Mouse (Mus musculus) cerebellum, postnatal 10 days (tissue): ENCODE measurements around the gene Nfia.

Experiments used
- DNase-seq, 2 experiments: peaks; one replicate each; pipeline ENCODE4 v3.0.0; 2021; ENCODE audit warnings: mixed read lengths in 2 of 2

The Nfia gene

DNA sequence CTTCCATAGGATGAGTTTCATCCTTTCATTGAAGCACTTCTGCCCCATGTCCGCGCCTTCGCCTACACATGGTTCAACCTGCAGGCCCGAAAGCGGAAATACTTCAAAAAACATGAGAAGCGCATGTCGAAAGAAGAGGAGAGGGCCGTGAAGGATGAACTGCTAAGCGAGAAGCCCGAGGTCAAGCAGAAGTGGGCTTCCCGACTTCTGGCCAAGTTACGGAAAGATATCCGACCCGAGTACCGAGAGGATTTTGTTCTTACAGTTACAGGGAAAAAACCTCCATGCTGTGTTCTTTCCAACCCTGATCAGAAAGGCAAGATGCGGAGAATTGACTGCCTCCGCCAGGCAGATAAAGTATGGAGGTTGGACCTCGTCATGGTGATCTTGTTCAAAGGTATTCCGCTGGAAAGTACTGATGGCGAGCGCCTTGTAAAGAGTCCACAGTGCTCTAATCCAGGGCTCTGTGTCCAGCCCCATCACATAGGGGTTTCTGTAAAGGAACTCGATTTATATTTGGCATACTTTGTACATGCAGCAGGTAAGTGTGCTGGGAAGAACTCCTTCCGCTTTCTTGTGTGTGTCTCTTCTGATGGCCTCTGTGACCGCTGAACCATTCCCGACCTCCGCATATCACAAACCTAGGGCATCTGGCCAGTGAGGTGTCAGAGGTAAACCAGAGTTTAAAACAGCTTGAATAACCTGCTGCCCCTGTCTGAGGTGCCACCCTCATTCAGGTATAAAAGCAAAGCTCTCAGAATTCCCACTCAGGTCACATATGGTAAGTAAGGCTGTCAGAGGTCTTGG lies 10.7 kb downstream of the Nfia start:
- peak; percentile 61 to 71 for DNase-seq

DNA sequence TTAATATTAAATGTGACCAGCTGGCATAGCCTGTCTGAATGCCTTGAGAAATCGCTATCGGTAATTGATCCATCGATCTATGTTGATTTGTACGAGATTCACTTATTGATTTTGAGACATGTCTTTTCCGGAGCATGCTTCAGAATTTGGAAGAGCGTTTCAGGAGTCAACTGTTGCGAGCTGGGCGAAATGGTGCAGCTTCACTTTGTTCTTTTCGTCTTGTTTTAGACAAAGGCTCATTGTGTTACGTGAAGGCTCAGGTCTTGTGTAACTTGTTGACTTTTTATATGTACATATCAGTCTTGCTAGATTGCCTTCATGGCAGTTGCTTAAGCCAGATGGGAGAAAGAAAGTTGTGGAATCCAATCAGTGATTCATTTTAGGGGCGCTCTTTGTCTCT lies 11.7 kb downstream of the Nfia start:
- DNase-seq: peak in 1 of 2 experiments; percentile 45

DNA sequence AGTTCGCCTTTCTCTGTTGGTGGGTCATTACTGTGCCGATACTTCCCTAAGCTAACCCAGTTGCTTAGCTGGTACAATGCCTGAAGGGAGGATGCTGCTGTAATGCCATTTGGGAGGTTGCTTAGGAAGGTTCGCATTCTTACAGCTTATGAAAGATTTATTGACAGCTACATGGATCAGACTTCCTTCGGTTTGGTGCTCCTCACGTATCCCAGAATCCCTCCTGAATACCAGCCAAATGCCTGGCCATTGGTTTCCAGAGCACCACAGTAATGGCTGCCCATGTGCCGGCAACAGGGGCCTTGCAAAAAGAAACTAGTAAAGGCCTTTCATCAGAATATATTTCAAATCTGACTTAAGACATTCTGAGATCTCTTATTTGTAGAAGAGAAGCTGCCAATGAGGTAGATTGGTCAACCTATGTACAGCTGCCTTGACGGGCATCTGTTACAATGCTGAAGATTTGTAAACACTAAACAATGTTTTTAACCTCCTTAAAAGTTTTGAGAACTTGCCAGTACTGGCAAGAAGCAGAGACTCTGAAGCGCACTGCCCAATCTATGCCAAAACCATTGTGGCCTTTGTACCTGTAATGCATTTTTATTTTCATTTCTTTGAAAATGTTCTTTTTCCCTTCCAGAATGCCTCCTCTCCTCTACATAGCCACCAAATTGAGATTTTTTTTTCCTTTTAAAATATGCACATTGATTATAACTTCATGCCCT lies 13.2 kb downstream of the Nfia start:
- DNase-seq: peak; percentile 83 to 84

DNA sequence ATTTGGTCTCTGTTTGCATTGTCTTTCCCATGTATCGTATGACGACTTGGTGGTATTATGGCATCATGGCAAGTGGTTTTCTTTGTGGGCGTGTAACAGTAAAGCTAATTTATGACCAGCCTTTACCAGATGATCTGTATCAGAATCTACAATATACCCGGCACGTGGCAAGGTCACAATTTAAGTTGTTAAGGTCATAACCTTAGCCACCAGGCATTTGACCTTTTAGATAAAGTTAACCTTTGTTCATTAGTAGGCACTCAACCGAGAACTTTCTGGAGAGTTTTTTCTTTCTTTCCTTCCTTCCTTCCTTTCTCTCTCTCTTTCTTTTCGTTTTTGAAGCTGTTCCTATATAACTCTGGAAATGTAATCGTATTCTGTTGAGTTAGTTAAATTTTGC lies 14.0 kb downstream of the Nfia start:
- DNase-seq: peak in 1 of 2 experiments; percentile 34

- DNase-seq: peak; percentile 66 to 68
These were observed 15.0 kb downstream of the Nfia start for GRCm38 (mm10) chr4:97787515-97787914.

- DNase-seq: peak in 1 of 2 experiments; percentile 41
These were observed 16.0 kb downstream of the Nfia start for GRCm38 (mm10) chr4:97788537-97788936.

DNA sequence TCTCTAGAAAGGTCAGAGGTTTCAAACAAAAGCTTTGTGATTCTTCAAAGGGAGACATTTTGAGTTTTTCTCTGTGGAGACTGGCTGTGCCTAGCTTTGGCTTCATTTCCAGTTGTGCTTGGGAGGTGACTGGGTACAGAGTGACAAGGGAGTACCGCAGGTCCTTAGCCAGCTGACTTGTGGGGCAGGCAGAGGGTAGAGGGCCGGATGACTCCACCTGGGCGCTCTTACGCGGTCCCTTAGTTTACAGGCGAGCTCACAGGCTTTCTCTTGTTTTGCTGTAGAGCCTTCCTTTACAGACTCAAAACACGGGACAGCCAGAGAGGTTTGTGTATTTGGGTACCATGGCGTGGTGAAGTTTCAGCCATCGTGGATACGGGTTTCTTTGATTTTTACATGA lies 21.4 kb downstream of the Nfia start:
- peak in 1 of 2 experiments; percentile 36 for DNase-seq

GRCm38 (mm10) chr4:97794865-97795264 lies 22.3 kb downstream of the Nfia start:
- peak; percentile 62 to 68 for DNase-seq

GRCm38 (mm10) chr4:97795957-97796356 lies 23.4 kb downstream of the Nfia start:
- peak; percentile 51 to 62 for DNase-seq

GRCm38 (mm10) chr4:97796505-97796904 lies 24.0 kb downstream of the Nfia start:
- no peak for DNase-seq

GRCm38 (mm10) chr4:97803791-97804190 lies 31.3 kb downstream of the Nfia start:
- DNase-seq: no peak

GRCm38 (mm10) chr4:97804638-97805037 lies 32.1 kb downstream of the Nfia start:
- DNase-seq: no peak

DNA sequence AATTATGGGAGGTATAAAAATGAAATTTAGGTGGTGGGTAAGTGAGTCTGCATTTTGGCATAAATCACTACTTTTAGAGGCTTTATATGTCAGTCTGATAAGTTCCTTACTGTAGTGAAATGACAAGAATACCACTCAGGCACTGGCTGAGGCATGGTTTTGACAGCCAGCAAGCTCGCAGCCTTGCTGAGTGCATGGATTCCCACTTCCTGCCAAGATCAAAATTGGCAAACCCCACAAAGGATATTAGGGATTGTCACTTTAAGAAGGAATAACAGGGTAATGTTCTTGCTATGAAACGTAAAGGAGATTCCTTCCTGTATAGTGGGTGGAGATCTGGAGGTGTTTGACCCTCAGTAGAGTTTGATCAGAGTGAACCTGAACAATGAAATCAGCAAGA lies 32.7 kb downstream of the Nfia start:
- peak; percentile 68 to 69 for DNase-seq

DNA sequence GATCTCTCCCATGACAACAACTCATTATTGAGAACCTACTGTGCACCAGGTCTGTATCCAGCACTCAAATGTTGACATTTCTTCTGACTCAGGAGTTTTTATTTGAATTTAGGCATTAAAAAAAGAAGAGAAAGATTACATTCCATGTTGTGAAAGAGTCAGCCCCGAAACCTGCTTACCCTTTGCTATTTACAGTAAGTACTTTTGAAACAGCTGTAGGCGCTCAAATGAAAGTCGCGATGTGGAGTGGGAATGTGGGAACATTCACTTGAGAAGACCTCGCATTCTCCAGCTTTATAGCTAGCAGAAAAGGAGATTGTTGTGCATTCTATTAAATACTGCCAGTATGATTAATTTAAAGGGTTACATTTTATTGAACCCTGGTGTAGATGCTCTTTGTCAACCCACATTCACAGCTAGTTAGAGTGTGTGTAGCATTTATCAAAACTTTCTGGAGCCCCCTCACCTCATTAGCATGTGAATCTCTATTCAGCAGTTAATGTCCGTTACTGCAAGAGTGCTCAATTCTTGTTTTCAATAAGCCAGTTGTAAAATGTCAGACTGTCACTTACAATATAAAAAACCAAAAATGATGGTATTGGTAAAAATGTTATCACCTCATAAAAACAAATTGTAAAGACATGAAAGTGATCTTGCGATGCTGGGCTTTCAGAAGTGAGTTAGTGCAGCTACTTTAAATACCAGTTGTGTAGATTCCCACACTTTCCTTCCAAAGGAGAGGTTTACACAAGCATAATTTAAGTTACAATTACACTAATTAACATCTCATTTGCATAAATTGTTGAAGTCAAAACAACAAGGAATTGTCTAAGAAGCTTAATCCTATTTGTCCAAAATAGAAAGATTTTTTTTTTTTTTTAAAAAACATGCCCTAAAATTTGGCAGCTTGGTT lies 33.6 kb downstream of the Nfia start:
- no peak for DNase-seq

- DNase-seq: no peak
These were observed 34.4 kb downstream of the Nfia start for GRCm38 (mm10) chr4:97806924-97807323.

DNA sequence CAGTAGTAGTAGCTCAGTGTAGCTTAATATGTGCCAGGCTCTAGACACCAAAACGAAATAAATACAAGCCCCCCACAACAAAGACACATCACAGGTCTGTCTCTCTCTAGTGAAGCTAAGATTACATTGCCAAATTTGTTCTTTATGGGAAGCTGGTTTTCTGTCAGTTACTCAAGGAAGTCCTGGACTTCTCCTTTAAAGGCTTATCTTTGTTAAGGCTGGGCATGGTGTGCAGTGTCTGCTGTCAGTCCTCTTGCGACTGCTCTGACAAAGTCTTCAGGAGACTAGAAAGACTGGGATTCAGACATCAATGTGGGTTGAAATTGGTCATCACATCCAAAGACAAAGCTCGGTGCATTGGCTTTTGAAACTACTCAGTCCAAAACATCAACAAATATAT lies 36.4 kb downstream of the Nfia start:
- no peak for DNase-seq

- no peak for DNase-seq
These were observed 37.2 kb downstream of the Nfia start for GRCm38 (mm10) chr4:97809582-97810295.

DNA sequence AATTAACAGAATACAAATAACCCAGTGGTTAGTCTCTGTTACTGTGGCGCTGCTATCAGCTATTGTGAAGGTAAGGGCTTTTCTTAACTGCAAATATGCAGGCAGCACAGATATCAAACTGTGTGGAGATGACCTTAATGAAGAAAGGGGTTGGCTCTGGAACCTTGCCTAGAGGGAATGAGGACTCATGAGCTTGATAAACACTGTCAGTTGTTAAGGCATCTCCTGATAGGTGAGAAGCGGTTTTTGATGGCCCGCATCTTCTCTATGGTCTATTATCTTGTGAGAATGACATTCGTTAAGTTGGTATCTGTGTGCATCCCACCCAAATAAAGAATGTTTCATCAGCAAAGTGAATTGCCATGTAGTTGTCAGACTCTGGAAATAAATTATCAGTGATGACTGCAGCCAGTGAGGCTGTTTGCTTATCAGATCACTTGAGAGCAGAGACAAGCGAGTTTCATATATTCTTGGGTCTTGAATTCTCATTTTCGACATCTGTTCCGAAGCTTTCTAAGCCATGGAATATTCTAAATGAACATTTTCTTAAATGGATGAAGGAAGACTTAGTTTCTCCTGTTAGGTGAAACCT lies 37.9 kb downstream of the Nfia start:
- peak; percentile 29 to 44 for DNase-seq

DNA sequence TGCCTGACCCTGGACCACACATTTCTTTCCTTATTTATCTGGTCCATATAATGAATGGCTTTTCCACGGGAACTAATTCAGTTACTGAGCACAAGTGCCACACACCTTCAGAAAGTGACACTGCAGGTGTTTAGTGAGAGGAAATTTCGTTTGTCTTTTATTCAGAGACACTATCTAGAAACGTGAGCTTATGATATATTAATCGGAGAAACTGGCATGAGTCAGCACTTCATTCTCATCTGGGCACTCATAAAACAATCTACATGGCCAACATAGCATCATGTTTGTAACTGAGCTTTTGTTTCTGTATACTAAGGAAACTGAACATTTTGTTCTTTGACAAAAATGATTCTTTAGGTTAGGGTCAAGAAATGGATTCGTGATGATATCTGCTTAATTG lies 40.5 kb downstream of the Nfia start:
- no peak for DNase-seq

DNA sequence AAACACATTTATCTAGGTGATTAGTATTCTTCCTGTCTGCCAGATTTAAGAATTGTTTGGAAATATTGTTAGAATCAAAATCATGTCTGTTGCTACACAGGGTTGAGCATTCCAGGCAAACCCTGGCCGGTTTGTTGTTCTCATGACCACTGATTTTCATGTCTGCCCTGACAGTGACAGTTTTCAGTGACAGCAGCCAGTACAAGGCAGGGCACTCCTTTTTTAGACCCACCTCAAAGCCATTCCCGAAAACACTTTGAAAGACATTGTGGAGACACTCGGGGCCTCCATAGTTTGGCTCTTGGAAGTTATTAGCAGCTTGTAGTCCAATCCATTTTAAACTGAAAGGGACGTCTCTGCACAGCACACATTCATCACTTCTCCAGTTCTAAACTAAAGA lies 41.5 kb downstream of the Nfia start:
- no peak for DNase-seq

- no peak for DNase-seq
These were observed 42.0 kb downstream of the Nfia start for GRCm38 (mm10) chr4:97814515-97814914.

DNA sequence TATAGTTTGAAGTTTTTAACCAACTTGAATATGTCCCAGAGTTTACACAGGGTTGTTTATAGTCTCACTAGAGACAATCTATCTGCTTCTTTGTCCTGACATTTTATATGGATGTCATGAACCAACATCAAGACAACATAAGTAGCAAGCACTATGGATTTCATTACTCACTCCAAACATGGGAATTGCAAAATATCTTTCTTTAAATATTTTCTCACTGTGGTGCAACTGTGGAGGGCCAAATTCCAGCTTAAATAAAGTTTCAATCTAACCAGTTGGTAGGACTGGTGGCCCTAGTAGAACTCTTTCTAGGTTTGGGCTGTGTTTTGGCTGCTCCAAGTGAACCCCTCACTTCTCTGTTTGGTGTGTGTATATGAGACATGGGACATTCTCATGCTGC lies 43.5 kb downstream of the Nfia start:
- DNase-seq: no peak
